Mouse (Mus musculus) kidney, embryonic 14.5 days (tissue): ENCODE measurements around the gene Znrd1as. TPM values are rescaled to one million over a fixed set of nuclear protein-coding genes. Genes with fewer than 3 reads are reported as not detected.

Experiments used
- ATAC-seq: fragments of 200-750 bp; cut with Nextera tagmentation; 2 replicates; pipeline ENCODE4 v1.8.0; 2017; ENCODE audit warnings: moderate number of reproducible peaks, mild to moderate bottlenecking, moderate TSS enrichment, moderate library complexity; ENCODE audit not compliant: low FRiP score, low TSS enrichment
- H3K27ac ChIP-seq: fragments of 300-500 bp; sonication (generic); 2 replicates; pipeline ENCODE4 v1.5.1; 2014; ENCODE audit warnings: low read depth, mild to moderate bottlenecking, low read length, moderate library complexity, mixed read lengths
- H3K27me3 ChIP-seq: fragments of 300-500 bp; sonication (generic); 2 replicates; pipeline ENCODE4 v1.6.1; 2014; ENCODE audit warnings: mild to moderate bottlenecking, low read length; ENCODE audit not compliant: control insufficient read depth, insufficient read depth
- H3K36me3 ChIP-seq: fragments of 300-500 bp; sonication (generic); 2 replicates; pipeline ENCODE4 v1.6.1; 2014; ENCODE audit warnings: low read length, mixed read lengths; ENCODE audit not compliant: control insufficient read depth, insufficient read depth
- H3K4me1 ChIP-seq: fragments of 300-500 bp; sonication (generic); 2 replicates; pipeline ENCODE4 v1.6.1; 2014; ENCODE audit warnings: low read length, mixed read lengths; ENCODE audit not compliant: control insufficient read depth, insufficient read depth
- H3K4me2 ChIP-seq: fragments of 300-500 bp; sonication (generic); replicated peaks from 2 replicates; pipeline ENCODE4 v1.6.1; 2014; ENCODE audit warnings: low read depth, mild to moderate bottlenecking, low read length
- H3K4me3 ChIP-seq: fragments of 300-500 bp; sonication (generic); 2 replicates; pipeline ENCODE4 v1.5.1; 2014; ENCODE audit warnings: mild to moderate bottlenecking, low read length
- H3K9ac ChIP-seq: fragments of 300-500 bp; sonication (generic); 2 replicates; pipeline ENCODE4 v1.6.1; 2014; ENCODE audit warnings: low read depth, mild to moderate bottlenecking, low read length, moderate library complexity
- H3K9me3 ChIP-seq: fragments of 300-500 bp; sonication (generic); 2 replicates; pipeline ENCODE4 v1.6.1; 2016; ENCODE audit warnings: low read length; ENCODE audit not compliant: control insufficient read depth
- WGBS: fragments of 180-500 bp; shearing (Covaris S2); extraction: QIAGEN DNeasy Blood & Tissue Kit; methylation state at CpG from one replicate; pipeline ENCODE4 v1.1.7; 2014; 5-methylcytosine and 5-hydroxymethylcytosine counted together
- polyA plus RNA-seq: library from polyadenylated mRNA; unstranded; fragments of >200 nt; fragmentation: Nextera tagmentation; extraction: Ambion mirVana; gene quantifications from 2 replicates; pipeline ENCODE4 v1.2.1, GENCODE M21; 2014

The Znrd1as gene
- polyA plus RNA-seq, 1 experiment from 2014 or later, result 6.6 TPM

DNA sequence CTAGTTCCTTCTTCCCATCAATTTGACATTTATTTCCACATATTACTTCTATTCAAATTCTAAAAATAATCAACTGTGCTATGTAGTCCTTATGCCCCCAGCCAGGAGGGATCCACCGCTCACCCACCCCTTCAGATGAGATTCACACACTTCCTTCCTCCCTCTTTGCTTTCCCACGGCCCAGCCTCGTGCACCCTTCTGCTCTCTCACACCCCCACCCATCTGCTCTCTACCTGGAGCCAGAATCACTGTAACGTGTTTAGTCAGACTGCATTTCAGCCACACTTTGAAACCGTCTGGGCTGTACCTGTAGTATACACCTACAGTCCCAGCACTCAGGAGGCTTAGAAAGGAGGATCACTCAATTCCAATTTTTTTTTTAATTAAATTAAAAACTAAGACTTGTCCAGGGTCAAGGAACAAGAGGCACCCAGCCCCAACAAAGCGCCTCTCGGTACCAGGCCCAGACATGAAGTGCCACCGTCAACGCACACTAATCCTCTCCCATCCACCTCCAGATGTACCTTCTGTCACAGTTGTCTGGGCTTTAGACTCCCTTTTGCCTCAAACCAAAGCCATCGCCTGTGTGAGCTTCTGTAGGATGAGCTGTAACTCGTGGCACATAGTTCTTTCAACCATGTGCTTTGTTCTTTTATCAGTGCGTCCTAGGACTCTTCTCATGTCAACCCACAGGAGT, 29.0 kb upstream of the Znrd1as start:
- no peak for ATAC-seq
- no peak overlapping the region for H3K4me3 ChIP-seq
- 76% methylated on average over 12 of the region's 12 CpGs for WGBS

DNA sequence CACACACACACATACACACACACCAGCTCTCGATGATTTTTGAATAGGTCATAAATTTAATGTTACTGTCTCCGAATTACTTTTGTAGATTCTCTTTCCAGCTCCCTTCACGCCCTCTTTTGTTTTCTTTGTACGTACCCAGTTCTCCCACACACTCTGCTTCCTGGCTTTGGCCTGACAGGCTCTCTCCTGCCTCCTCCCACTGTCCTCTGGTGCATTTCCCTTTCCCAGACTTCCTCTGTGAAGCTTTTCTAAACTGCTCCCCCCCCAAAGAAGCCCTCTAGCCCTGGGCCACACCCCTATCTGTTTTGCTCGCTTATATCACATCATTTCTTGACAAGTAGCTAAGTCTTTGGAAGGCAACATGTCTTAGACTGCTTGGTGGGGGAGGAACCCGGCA, 28.2 kb upstream of the Znrd1as start:
- H3K27ac ChIP-seq, result no peak overlapping the region
- no peaks in the 10 kb centered on the region for H3K36me3 ChIP-seq
- no peak overlapping the region for H3K4me3 ChIP-seq
- H3K9me3 ChIP-seq, result no peaks in the 10 kb centered on the region
- 40% methylated on average over 6 of the region's 6 CpGs for WGBS
- peak; percentile 57; the same call in 1 of the 2 replicates for ATAC-seq
- no peaks in the 10 kb centered on the region for H3K4me1 ChIP-seq
- H3K9ac ChIP-seq, result no peak overlapping the region
- no peaks in the 10 kb centered on the region for H3K27me3 ChIP-seq
- no peak overlapping the region for H3K4me2 ChIP-seq

More for the DNA sequence above, 29.0 kb upstream of the Znrd1as start:
- H3K36me3 ChIP-seq, result no peaks in the 10 kb centered on the region
- no peaks in the 10 kb centered on the region for H3K9me3 ChIP-seq
- no peak overlapping the region for H3K4me2 ChIP-seq
- no peaks in the 10 kb centered on the region for H3K27me3 ChIP-seq
- H3K4me1 ChIP-seq, result no peaks in the 10 kb centered on the region
- no peak overlapping the region for H3K9ac ChIP-seq
- no peak overlapping the region for H3K27ac ChIP-seq

DNA sequence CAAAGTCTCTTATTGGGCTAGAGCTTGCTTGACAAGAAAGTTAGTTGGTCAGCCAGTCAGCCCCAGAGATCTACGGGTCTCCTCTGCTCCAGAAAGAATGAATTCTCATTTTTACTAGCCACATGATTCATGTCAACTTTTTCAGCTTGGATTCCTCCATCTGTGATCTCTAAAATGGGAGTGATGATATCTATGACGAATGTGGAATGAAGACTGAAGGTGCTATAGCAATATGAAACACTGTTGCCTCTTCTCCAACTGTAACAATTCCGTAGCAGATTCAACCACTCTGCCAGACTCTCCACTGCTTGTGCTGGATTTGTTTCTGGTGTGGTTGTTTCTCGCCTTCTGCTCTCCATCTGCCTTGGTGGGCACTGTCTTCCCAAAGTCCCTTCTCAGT, 27.3 kb upstream of the Znrd1as start:
- no peak overlapping the region for H3K4me3 ChIP-seq
- no peak overlapping the region for H3K9ac ChIP-seq
- H3K4me1 ChIP-seq, result no peaks in the 10 kb centered on the region
- H3K9me3 ChIP-seq, result no peaks in the 10 kb centered on the region
- no peaks in the 10 kb centered on the region for H3K27me3 ChIP-seq
- H3K27ac ChIP-seq, result no peak overlapping the region
- WGBS, result 80% methylated on average over 4 of the region's 4 CpGs
- ATAC-seq, result no peak
- no peaks in the 10 kb centered on the region for H3K36me3 ChIP-seq
- no peak overlapping the region for H3K4me2 ChIP-seq

- no peak overlapping the region for H3K4me2 ChIP-seq
- H3K36me3 ChIP-seq, result no peaks in the 10 kb centered on the region
- WGBS, result 76% methylated on average over 2 of the region's 2 CpGs
- H3K27ac ChIP-seq, result no peak overlapping the region
- no peak for ATAC-seq
- no peaks in the 10 kb centered on the region for H3K9me3 ChIP-seq
- no peak overlapping the region for H3K9ac ChIP-seq
- H3K4me3 ChIP-seq, result no peak overlapping the region
- H3K4me1 ChIP-seq, result no peaks in the 10 kb centered on the region
- no peaks in the 10 kb centered on the region for H3K27me3 ChIP-seq
Measured at GRCm38 (mm10) chr17:36931806-36932205, 26.6 kb upstream of the Znrd1as start.

GRCm38 (mm10) chr17:36938056-36938455, 20.3 kb upstream of the Znrd1as start:
- Histone ChIP-seq H3K27ac (no peak overlapping the region), H3K9me3 (no peaks in the 10 kb centered on the region), H3K27me3 (peaks cover 23% of the 10 kb centered on the region), H3K4me2 (no peak overlapping the region), H3K4me1 (peaks cover 2% of the 10 kb centered on the region), H3K36me3 (no peaks in the 10 kb centered on the region), H3K4me3 (no peak overlapping the region), H3K9ac (no peak overlapping the region)
- no peak for ATAC-seq
- WGBS, result 94% methylated on average over 2 of the region's 2 CpGs

- WGBS, result 49% methylated on average over 10 of the region's 10 CpGs
- peak; percentile 9; the same call in 1 of the 2 replicates for ATAC-seq
Measured at GRCm38 (mm10) chr17:36942391-36942790, 16.0 kb upstream of the Znrd1as start.

DNA sequence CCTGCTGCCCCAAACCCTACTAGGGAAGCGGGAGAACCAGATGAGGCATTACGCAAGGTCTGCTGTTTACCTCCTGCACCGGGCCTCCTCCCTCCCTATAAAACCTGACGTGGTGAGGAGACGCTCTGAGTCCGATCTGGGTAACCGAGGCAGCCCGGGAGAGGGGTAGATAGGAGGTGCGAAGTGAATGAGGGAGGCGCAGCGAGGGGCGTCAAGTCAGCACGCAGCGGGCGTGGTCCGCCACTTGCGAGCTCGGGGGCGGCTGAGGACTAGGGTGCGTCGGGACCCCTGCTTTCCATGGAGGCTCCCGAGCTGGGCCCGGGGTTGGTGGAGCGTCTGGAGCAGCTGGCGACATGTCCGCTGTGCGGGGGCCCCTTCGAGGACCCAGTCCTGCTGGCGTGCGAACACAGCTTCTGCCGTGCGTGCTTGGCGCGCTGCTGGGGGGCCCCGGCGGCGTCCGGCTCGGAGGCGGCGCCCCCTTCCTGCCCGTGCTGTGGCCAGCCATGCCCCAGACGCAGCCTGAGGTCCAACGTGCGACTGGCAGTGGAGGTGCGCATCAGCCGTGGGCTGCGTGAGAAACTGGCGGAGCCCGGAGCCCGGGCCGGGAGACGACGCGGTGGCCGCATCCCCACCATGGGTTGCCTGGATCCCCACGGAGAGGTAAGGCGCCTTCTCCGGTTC, 15.5 kb upstream of the Znrd1as start, which contains the start of gene Rnf39:
Rnf39 (plus strand) TSS at position 128 of the 681 bp plus-strand sequence.
- ATAC-seq, result peak; percentile 24; the same call in 1 of the 2 replicates
- peak within 1 kb of the TSS; percentile 58 for H3K4me2 ChIP-seq
- peaks cover 55% of the 10 kb centered on the region for H3K27me3 ChIP-seq
- H3K36me3 ChIP-seq, result no peaks in the 10 kb centered on the region
- peaks cover 5% of the 10 kb centered on the region for H3K4me1 ChIP-seq
- under 1% methylated on average over 48 of the region's 59 CpGs for WGBS
- no peaks in the 10 kb centered on the region for H3K9me3 ChIP-seq
- H3K9ac ChIP-seq, result peak within 1 kb of the TSS; percentile 42; the same call in 1 of the 2 replicates
- no peak within 1 kb of the TSS for H3K27ac ChIP-seq
- H3K4me3 ChIP-seq, result peak within 1 kb of the TSS; percentile 37

More at GRCm38 (mm10) chr17:36942391-36942790, 16.0 kb upstream of the Znrd1as start:
- Histone ChIP-seq H3K36me3 (no peaks in the 10 kb centered on the region), H3K9me3 (no peaks in the 10 kb centered on the region), H3K27me3 (peaks cover 55% of the 10 kb centered on the region), H3K9ac (no peak overlapping the region), H3K27ac (no peak overlapping the region), H3K4me2 (peak overlapping the region; percentile 58), H3K4me1 (peaks cover 5% of the 10 kb centered on the region), H3K4me3 (peak overlapping the region; percentile 37)

DNA sequence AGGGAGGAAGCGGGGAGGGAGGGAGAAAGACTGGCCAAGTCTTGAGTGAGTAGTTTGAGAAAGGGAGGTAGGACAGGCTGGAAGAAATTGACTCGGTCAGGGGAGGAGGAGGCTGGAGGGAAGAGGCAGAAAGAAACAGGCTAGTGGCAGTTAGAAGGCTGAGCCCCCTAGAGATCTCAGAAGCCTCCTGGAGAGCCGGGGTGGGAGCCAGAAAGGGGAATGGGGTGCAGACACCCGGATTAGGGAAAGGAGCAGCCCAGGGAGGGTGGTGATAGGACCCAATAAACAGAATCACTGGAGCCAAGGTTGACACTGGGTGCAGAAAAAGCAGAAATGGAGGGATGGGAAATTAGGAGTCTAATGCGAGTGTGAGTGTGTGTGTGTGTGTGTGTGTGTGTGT, 14.7 kb upstream of the Znrd1as start:
- Histone ChIP-seq H3K27me3 (peaks cover 55% of the 10 kb centered on the region), H3K4me2 (no peak overlapping the region), H3K4me1 (peaks cover 5% of the 10 kb centered on the region), H3K9me3 (no peaks in the 10 kb centered on the region), H3K4me3 (no peak overlapping the region), H3K27ac (no peak overlapping the region), H3K9ac (no peak overlapping the region), H3K36me3 (no peaks in the 10 kb centered on the region)
- no peak for ATAC-seq
- 11% methylated on average over 5 of the region's 5 CpGs for WGBS
